Mouse (Mus musculus): ENCODE results near the gene Bsn.

- no peak for TF ChIP-seq POLR2A (IDR thresholded peaks at IDR 0.05; ENCODE audit: insufficient read depth, low read depth, low read length)
- no peak for TF ChIP-seq CTCF (IDR thresholded peaks at IDR 0.05; ENCODE audit: insufficient read depth, low read depth, low read length)
Measured at GRCm38 (mm10) chr9:108133478-108133877, 56.7 kb downstream of the Bsn start.

Data from olfactory bulb, adult 2 months (tissue).